Mouse (Mus musculus) lung, embryonic 16.5 days (tissue): ENCODE results near the gene Gm9639. TPM values are rescaled to one million over a fixed set of nuclear protein-coding genes. Genes with fewer than 3 reads are reported as not detected.
"Not testable (repeated sequence)": the region's sequence is repeated elsewhere in the genome, so short reads cannot be mapped to it uniquely, and the experiment has no call there.

ENCODE experiments used
- ATAC-seq: fragments of 200-750 bp; cut with Nextera tagmentation; 2 replicates; pipeline ENCODE4 v1.8.0; 2017; ENCODE audit warnings: low read depth, mild to moderate bottlenecking, moderate library complexity
- H3K27ac ChIP-seq: fragments of 300-500 bp; sonication (generic); 2 replicates; pipeline ENCODE4 v1.5.1; 2014; ENCODE audit warnings: mild to moderate bottlenecking, control low read depth, low read length
- H3K27me3 ChIP-seq: fragments of 300-500 bp; sonication (generic); 2 replicates; pipeline ENCODE4 v1.6.1; 2014; ENCODE audit warnings: low read depth, low read length, mixed read lengths; ENCODE audit not compliant: control insufficient read depth, insufficient read depth
- H3K36me3 ChIP-seq: fragments of 300-500 bp; sonication (generic); 2 replicates; pipeline ENCODE4 v1.6.1; 2014; ENCODE audit warnings: low read length; ENCODE audit not compliant: control insufficient read depth, insufficient read depth
- H3K4me1 ChIP-seq: fragments of 300-500 bp; sonication (generic); replicated peaks from 2 replicates; pipeline ENCODE4 v1.6.1; 2014; ENCODE audit warnings: low read length, mixed read lengths; ENCODE audit not compliant: control insufficient read depth, insufficient read depth
- H3K4me2 ChIP-seq: fragments of 300-500 bp; sonication (generic); 2 replicates; pipeline ENCODE4 v1.6.1; 2014; ENCODE audit warnings: low read depth, low read length, control low read depth
- H3K4me3 ChIP-seq: fragments of 300-500 bp; sonication (generic); 2 replicates; pipeline ENCODE4 v1.5.1; 2014; ENCODE audit warnings: mild to moderate bottlenecking, low read length, control low read depth
- H3K9ac ChIP-seq: fragments of 300-500 bp; sonication (generic); 2 replicates; pipeline ENCODE4 v1.6.1; 2014; ENCODE audit warnings: low read length, control low read depth
- H3K9me3 ChIP-seq: fragments of 300-500 bp; sonication (generic); 2 replicates; pipeline ENCODE4 v1.6.1; 2016; ENCODE audit warnings: low read length; ENCODE audit not compliant: control insufficient read depth
- WGBS: fragments of 180-500 bp; shearing (Covaris S2); extraction: QIAGEN DNeasy Blood & Tissue Kit; methylation state at CpG from one replicate; pipeline ENCODE4 v1.1.7; 2014; 5-methylcytosine and 5-hydroxymethylcytosine counted together
- polyA plus RNA-seq: library from polyadenylated mRNA; unstranded; fragments of >200 nt; fragmentation: Nextera tagmentation; extraction: Ambion mirVana; gene quantifications from 2 replicates; pipeline ENCODE4 v1.2.1, GENCODE M21; 2015

Gm9639 gene
- polyA plus RNA-seq, 1 experiment from 2014 or later: not detected

DNA sequence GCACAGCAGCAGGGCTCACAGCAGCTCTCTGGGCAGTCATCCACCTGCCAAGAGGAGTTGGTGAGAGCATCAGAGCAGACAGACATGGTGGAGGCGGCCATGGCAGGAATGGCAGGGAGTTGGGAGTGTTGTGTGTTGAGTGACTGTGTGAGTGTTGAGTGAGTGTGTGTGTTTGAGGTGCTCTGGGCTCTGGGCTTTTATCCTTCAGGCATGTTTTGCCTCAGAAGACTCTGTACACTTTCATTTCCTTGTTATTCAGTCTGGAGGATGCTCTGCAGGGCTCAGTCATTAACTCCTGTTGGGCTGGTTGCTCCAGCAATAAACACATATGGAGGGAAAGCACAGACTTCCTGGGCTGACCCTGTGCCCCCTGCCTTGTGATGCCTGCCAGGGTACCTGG, 23.7 kb downstream of the Gm9639 start, which contains the start of gene Gm3238:
Gm3238 (minus strand) TSS at position 101 of the 400 bp plus-strand sequence.
- no CpG with 5 or more reads among the region's 1 CpGs for WGBS
- H3K27me3 ChIP-seq, H3K4me3 ChIP-seq, H3K27ac ChIP-seq, H3K9ac ChIP-seq, H3K4me2 ChIP-seq, ATAC-seq, H3K9me3 ChIP-seq, H3K4me1 ChIP-seq, H3K36me3 ChIP-seq: not testable (repeated sequence)

- H3K27ac ChIP-seq: no peak overlapping the region
- ATAC-seq: no peak
- H3K9ac ChIP-seq: no peak overlapping the region
- H3K4me1 ChIP-seq: no peaks in the 10 kb centered on the region
- no peaks in the 10 kb centered on the region for H3K36me3 ChIP-seq
- no peaks in the 10 kb centered on the region for H3K27me3 ChIP-seq
- WGBS: 86% methylated on average over 1 of the region's 1 CpGs
- no peaks in the 10 kb centered on the region for H3K9me3 ChIP-seq
- H3K4me2 ChIP-seq: no peak overlapping the region
- no peak overlapping the region for H3K4me3 ChIP-seq
Observed at GRCm38 (mm10) chr10:77769727-77770126, 25.1 kb downstream of the Gm9639 start.

- not testable (repeated sequence) for H3K9ac ChIP-seq, H3K4me3 ChIP-seq, ATAC-seq, H3K27ac ChIP-seq, H3K9me3 ChIP-seq, H3K27me3 ChIP-seq, H3K36me3 ChIP-seq, H3K4me1 ChIP-seq, H3K4me2 ChIP-seq
- no CpG with 5 or more reads among the region's 1 CpGs for WGBS
Observed at GRCm38 (mm10) chr10:77759582-77759981, 35.3 kb downstream of the Gm9639 start, which contains the start of gene Gm3233. Gene Gm3233, minus strand, starts transcription at chr10:77759682.

DNA sequence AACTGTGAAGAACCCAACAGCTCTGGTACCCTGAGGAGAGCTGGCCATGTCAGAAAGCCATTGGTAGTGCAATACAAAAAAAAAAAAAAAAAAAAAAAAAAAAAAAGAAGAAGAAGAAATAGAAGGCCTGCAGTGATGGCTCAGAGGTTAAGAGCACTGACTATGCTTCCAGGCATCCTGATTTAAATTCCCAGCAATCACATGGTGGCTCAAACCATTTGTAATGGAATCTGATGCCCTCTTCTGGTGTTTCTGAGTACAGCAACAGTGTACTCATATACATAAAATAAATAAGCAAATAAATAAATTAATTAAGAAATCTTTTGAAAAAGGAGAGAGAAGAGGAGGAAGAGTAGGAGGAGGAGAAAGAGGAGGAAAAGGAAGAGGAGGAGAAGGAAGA, 41.4 kb downstream of the Gm9639 start:
- H3K27ac ChIP-seq: no peak overlapping the region
- no peaks in the 10 kb centered on the region for H3K27me3 ChIP-seq
- no peak overlapping the region for H3K9ac ChIP-seq
- H3K4me3 ChIP-seq: no peak overlapping the region
- no peaks in the 10 kb centered on the region for H3K9me3 ChIP-seq
- H3K36me3 ChIP-seq: no peaks in the 10 kb centered on the region
- H3K4me1 ChIP-seq: no peaks in the 10 kb centered on the region
- no peak overlapping the region for H3K4me2 ChIP-seq
- ATAC-seq: no peak

DNA sequence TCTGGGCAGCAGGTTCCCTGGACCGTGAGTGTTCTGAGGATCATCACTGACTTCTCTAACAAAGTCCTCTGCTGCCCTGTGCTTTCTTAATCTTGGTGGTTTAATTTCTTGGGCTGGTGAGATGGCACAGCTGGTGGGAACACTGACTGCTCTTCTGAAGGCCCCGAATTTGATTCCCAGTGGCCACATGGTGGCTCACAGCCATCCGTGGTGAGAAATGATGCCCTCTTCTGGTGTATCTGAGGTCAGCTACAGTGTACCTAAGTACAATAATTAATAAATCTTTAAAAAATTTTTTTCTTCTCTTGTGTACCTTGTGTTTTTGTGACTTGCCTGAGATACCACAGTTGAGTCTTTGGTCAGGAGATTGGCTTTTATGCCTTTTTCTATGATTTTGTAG, 42.6 kb downstream of the Gm9639 start:
- H3K4me2 ChIP-seq, H3K36me3 ChIP-seq, H3K27me3 ChIP-seq, H3K4me3 ChIP-seq, H3K4me1 ChIP-seq, H3K9ac ChIP-seq, ATAC-seq, H3K27ac ChIP-seq, H3K9me3 ChIP-seq: not testable (repeated sequence)
- WGBS: 49% methylated on average over 3 of the region's 3 CpGs

DNA sequence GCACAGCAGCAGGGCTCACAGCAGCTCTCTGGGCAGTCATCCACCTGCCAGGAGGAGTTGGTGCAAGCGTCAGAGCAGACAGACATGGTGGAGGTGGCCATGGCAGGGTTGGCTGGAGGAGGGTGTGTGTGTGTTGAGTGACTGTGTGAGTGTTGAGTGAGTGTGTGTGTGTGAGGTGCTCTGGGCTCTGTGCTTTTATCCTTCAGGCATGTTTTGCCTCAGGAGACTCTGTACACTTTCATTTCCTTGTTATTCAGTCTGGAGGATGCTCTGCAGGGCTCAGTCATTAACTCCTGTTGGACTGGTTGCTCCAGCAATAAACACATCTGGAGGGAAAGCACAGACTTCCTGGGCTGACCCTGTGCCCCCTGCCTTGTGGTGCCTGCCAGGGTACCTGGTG, 43.6 kb downstream of the Gm9639 start, which contains the start of gene Gm9736:
Gm9736 (minus strand) TSS at position 101 of the 400 bp plus-strand sequence.
- H3K27ac ChIP-seq, H3K27me3 ChIP-seq, H3K4me1 ChIP-seq, H3K9me3 ChIP-seq, ATAC-seq, H3K36me3 ChIP-seq, H3K4me3 ChIP-seq, H3K4me2 ChIP-seq, H3K9ac ChIP-seq: not testable (repeated sequence)
- 33% methylated on average over 1 of the region's 1 CpGs for WGBS

DNA sequence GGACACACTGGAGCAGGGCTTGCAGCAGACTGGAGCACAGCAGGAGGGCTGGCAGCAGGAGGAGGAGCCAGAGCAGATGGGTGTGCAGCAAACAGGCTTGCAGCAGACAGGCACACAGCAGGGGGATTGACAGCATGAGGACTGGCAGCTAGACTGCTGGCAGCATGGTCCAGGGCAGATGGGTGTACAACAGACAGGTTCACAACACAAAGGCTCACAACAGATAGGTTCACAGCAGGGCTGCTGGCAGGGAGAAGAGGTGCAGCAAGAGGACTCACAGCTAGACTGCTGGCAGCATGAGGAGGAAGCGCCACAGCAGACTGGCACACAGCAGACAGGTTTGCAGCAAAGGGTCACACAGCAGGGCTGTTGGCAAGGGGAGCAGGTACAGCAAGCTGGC, 44.2 kb downstream of the Gm9639 start:
- not testable (repeated sequence) for ATAC-seq, H3K9me3 ChIP-seq, H3K4me3 ChIP-seq

More for the DNA sequence above, 44.2 kb downstream of the Gm9639 start:
- 62% methylated on average over 1 of the region's 1 CpGs for WGBS
- H3K4me2 ChIP-seq, H3K27me3 ChIP-seq, H3K27ac ChIP-seq, H3K4me1 ChIP-seq, H3K36me3 ChIP-seq, H3K9ac ChIP-seq: not testable (repeated sequence)

Other genes starting within 250 kb of the Gm9639 start
- 127 and 138 TPM in 2 replicates for gene Pttg1ip, start 213.4 kb downstream of the Gm9639 start, polyA plus RNA-seq
- gene Sumo3, start 189.0 kb downstream of the Gm9639 start, polyA plus RNA-seq: 344 and 348 TPM in 2 replicates
- gene Gm49325, start 188.9 kb downstream of the Gm9639 start, polyA plus RNA-seq: 2.0 and 2.4 TPM in 2 replicates
- gene Ube2g2, start 172.8 kb downstream of the Gm9639 start, polyA plus RNA-seq: 66.6 and 69.5 TPM in 2 replicates
- gene Tspear, start 108.5 kb downstream of the Gm9639 start, polyA plus RNA-seq: 0.25 and 0.38 TPM in 2 replicates
- gene Gm19402, start 104.3 kb downstream of the Gm9639 start, polyA plus RNA-seq: not detected in 2 replicates
- gene Gm9508, start 97.8 kb downstream of the Gm9639 start, polyA plus RNA-seq: not detected in 2 replicates
- gene Gm10272, start 88.5 kb downstream of the Gm9639 start, polyA plus RNA-seq: not detected in 2 replicates
- not detected in 2 replicates for gene Gm10024, start 83.6 kb downstream of the Gm9639 start, polyA plus RNA-seq
- gene Gm10142, start 79.3 kb downstream of the Gm9639 start, polyA plus RNA-seq: not detected in 2 replicates
- gene Krtap12-1, start 74.5 kb downstream of the Gm9639 start, polyA plus RNA-seq: not detected in 2 replicates
- not detected in 2 replicates for gene Gm10100, start 68.6 kb downstream of the Gm9639 start, polyA plus RNA-seq
- not detected in 2 replicates for gene Gm18596, start 52.4 kb downstream of the Gm9639 start, polyA plus RNA-seq
- not detected in 2 replicates for gene Gm9736, start 43.7 kb downstream of the Gm9639 start, polyA plus RNA-seq
- not detected in 2 replicates for gene Gm3233, start 35.4 kb downstream of the Gm9639 start, polyA plus RNA-seq
- gene Gm3238, start 23.8 kb downstream of the Gm9639 start, polyA plus RNA-seq: not detected in 2 replicates
- gene Gm7138, start 18.1 kb downstream of the Gm9639 start, polyA plus RNA-seq: not detected in 2 replicates
- not detected in 2 replicates for gene Gm3250, start 12.5 kb downstream of the Gm9639 start, polyA plus RNA-seq
- not detected in 2 replicates for gene Gm7137, start 6.9 kb downstream of the Gm9639 start, polyA plus RNA-seq
- gene Gm19668, start 4.1 kb upstream of the Gm9639 start, polyA plus RNA-seq: not detected in 2 replicates
- gene Gm9507, start 16.8 kb upstream of the Gm9639 start, polyA plus RNA-seq: not detected in 2 replicates
- gene Gm2696, start 19.6 kb upstream of the Gm9639 start, polyA plus RNA-seq: not detected in 2 replicates
- gene Krtap10-4, start 32.0 kb upstream of the Gm9639 start, polyA plus RNA-seq: not detected in 2 replicates
- gene Krtap10-10, start 40.9 kb upstream of the Gm9639 start, polyA plus RNA-seq: not detected in 2 replicates
- not detected in 2 replicates for gene Gm36176, start 51.7 kb upstream of the Gm9639 start, polyA plus RNA-seq
- gene Gm10318, start 57.8 kb upstream of the Gm9639 start, polyA plus RNA-seq: not detected in 2 replicates
- gene Gm3285, start 66.9 kb upstream of the Gm9639 start, polyA plus RNA-seq: not detected in 2 replicates
- 3.5 and 4.7 TPM in 2 replicates for gene Lrrc3, start 107.5 kb upstream of the Gm9639 start, polyA plus RNA-seq
- gene Trpm2, start 175.5 kb upstream of the Gm9639 start, polyA plus RNA-seq: 1.1 and 1.4 TPM in 2 replicates
- 19.9 and 22.6 TPM in 2 replicates for gene 1810043G02Rik, start 183.4 kb upstream of the Gm9639 start, polyA plus RNA-seq
- gene Pfkl, start 215.0 kb upstream of the Gm9639 start, polyA plus RNA-seq: 158 and 164 TPM in 2 replicates
- gene Dnmt3l, start 246.9 kb upstream of the Gm9639 start, polyA plus RNA-seq: 0.65 and 1.6 TPM in 2 replicates
- gene Aire, start 248.5 kb upstream of the Gm9639 start, polyA plus RNA-seq: 2.2 and 2.3 TPM in 2 replicates